Mouse (Mus musculus): ENCODE measurements at regions not wholly inside any gene's neighbourhood (a gene's known extent, or its start where the extent isn't known, plus 50 kb on each side); places are given as distances from the start of the nearest gene placed in this dataset.
A peak's percentile ranks its signal among the peaks of the same experiment; 100 is the strongest.

DNA sequence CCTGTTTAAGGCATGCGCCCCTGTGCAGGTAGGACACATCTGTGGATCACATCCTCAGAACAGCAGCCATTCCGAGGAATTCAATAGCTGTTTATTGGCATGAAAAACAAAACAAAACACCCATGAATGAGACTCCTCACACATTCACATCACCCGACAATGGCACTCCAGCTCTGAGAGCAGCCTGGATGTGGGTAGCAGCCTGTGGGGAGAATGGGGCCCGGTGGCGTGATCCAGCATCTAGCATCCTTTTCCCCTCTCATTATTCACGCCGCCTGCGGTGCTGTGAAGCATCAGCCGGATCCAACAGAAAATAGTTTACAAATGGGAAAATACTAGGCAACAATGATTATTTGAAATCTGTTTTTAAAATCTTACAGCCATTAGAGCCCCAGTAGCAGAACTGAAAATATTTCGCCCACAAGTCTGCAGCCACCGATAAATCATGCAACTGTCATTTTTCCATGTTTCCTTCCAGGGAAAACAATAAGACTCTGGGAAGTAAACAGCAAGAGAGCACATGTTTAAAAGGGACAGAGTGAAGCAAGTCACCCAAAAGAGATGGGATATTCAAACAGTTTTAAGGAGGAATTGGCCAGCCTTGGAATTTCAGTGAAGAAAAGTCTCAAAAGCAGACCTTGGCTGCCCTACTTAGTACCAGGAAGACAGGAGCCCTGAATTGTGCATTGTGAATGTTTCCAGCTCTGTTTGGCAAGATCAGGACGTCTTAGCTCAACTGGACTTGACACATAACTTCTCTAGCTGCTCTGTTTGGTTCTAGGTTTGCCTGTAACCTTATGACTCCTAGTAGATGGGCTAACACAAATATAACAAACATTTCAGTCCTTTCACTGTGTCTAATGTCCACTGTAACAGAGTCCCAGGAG, 50.2 kb upstream of the Arntl start:
- peak; percentile 87 for DNase-seq (ENCODE audit: inconsistent ontology term)

Measured in Muller cell, postnatal 12 days (primary cell).